Mouse (Mus musculus): ENCODE data around the gene Hist1h2br. TPM values are rescaled to one million over a fixed set of nuclear protein-coding genes. Genes with fewer than 3 reads are reported as not detected.
"Not testable (repeated sequence)": the region's sequence is repeated elsewhere in the genome, so short reads cannot be mapped to it uniquely, and the experiment has no call there.

Hist1h2br gene
- 1 to 10 TPM; 4.0 to 9.2 TPM for polyA plus RNA-seq (2017; shearing (Covaris generic))

- peak; percentile 84 for ATAC-seq
Observed at GRCm38 (mm10) chr13:21833461-21833860, at the start of gene Hist1h2br, which contains the start of gene Hist1h2ap. Hist1h2br (plus strand) TSS chr13:21833743. Hist1h2ap (minus strand) TSS chr13:21833507.

- no peak for ATAC-seq
Observed at GRCm38 (mm10) chr13:21784311-21784710, 49.2 kb upstream of the Hist1h2br start.

- no peak for ATAC-seq
Observed at GRCm38 (mm10) chr13:21786189-21786898, 47.2 kb upstream of the Hist1h2br start.

DNA sequence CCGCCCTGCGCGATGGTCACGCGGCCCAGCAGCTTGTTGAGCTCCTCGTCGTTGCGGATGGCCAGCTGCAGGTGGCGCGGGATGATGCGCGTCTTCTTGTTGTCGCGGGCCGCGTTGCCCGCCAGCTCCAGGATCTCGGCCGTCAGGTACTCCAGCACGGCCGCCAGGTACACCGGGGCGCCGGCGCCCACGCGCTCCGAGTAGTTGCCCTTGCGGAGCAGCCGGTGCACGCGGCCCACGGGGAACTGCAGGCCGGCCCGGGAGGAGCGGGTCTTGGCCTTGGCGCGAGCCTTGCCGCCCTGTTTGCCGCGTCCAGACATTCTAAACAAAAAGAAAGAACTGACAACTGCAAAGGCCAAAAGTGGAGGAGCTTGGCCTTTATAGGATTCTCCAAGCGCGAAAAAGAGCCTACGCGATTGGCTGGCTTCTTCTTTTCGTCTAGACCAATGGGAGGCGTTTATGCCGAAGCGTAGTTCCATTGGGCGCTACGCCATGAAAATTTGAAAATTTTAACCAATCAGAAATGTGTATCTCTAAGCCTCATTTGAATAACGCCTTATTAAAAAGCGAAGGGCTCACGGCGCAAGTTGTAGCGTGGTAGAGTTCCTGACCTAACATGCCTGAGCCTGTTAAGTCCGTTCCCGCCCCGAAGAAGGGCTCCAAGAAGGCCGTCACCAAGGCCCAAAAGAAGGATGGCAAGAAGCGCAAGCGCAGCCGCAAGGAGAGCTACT is 46.5 kb upstream of the Hist1h2br start, which contains the start of the genes Hist1h2an and Hist1h2bp:
Hist1h2an (minus strand) TSS at position 320 of the 731 bp plus-strand sequence.
Hist1h2bp (plus strand) TSS at position 563 of the 731 bp plus-strand sequence.
- peak; percentile 88 for ATAC-seq

DNA sequence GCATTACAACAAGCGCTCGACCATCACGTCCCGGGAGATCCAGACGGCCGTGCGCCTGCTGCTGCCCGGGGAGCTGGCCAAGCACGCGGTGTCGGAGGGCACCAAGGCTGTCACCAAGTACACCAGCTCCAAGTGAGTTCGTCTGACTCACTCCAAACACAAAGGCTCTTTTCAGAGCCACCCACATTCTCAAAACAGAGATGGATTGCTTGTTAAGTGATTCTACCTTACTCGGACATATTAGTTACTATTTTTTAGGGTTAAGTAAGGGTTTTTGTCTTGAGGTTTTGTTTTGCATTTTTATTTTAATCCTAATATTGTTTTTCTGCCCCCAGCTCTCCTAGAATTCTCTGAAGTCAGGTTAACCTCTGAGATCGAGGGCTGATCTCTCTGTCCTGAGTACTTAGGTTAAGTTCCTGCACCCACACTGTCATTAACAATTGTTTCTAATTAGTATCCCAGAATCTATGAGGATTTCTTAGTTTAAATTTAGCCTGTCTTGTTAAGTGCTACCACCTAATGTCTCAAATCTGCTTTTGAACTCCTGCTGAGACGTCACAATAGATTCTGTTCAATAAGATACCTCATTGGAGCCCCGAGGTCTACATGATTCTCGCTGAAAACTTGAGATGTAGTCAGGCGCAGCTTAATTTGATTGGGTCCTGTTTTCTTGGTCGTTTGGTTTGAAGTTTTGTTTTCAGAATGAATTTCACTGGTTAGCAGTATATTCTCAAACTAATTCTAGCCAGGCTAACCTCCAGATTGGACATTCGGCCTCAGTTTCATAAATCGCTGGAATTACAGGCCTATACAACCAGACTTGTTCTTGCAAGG is 45.6 kb upstream of the Hist1h2br start:
- ATAC-seq: no peak

GRCm38 (mm10) chr13:21789925-21790324 is 43.6 kb upstream of the Hist1h2br start:
- ATAC-seq: no peak

- no peak for ATAC-seq
Observed at GRCm38 (mm10) chr13:21790601-21791283, 42.8 kb upstream of the Hist1h2br start.

GRCm38 (mm10) chr13:21795584-21795983 is 38.0 kb upstream of the Hist1h2br start:
- ATAC-seq: no peak

DNA sequence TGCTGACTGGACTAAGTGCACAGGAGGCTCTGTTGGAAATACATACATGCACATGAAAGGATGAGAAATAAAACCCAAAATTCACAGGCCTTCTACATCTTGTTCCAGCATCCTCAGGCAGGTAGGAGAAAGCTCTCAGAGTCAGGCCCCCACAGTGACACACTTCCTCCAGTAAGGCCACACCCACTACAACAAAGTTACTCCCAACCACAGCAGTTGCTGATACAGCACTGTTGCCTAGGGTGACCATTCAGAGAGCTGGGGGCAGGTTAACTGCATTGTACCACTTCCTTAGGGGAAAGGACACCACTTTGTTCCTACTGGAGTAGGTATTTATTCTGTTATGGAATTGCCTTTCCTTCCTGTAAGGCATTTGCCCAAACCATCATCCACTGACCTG is 36.4 kb upstream of the Hist1h2br start:
- not testable (repeated sequence) for ATAC-seq

DNA sequence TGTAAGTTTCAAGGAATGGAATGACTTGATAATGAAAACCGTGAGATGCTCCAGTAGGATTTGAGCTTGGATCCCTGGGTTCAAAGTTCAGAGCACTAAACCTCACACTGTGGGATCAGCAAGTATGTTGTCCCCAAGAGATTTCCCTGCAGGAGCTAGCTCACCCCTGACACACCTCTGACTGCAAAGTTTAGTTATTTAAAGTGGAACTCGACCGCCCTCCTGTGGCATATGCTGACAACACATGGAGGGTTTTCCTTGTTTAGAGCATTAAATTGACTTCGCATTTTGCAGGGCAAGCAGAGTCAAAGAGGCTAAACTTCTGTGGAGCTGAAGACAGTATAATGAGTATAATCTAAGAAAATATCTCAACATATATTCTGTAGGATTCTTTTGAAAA is 30.5 kb upstream of the Hist1h2br start:
- peak; percentile 76 for ATAC-seq

- ATAC-seq: peak; percentile 89
Observed at GRCm38 (mm10) chr13:21810073-21810472, 23.5 kb upstream of the Hist1h2br start, which contains the start of the genes Hist1h2bq and Hist1h2ao. Hist1h2bq (minus strand) TSS chr13:21810197. Hist1h2ao (plus strand) TSS chr13:21810465.

DNA sequence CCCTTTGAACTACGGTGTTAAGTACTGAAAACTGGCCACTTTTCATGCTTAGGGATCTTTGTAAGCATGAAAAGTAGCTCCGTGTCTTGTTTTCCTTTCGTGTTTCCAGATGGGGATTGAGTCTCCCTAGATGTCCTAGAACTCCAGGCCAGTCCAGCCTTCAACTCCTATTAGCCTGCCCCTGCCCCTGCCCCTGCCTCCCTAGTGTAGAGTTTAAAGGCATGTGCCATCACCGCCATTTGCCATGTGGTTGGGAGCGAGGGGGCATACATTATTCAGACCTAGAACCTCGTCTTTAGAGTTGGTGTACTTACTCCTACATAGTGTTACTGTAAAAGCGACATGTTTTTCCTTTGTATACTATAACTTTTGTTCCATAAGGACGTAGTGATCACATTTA is 22.5 kb upstream of the Hist1h2br start:
- ATAC-seq: not testable (repeated sequence)

DNA sequence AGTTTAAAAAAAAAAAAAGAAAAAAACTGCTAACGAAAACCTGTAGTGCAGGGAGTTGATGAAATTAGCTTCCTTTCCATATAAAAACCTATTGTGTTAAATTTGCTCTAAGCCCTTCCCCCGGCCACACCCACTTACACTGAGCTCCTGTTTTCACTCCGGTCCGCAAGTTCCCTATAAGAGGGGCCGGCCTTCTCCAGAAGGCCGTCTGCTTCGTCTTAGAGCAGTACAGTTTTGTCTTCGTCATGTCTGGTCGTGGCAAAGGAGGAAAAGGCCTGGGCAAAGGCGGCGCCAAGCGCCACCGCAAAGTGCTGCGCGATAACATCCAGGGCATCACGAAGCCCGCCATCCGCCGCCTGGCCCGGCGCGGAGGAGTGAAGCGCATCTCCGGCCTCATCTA is 22.0 kb upstream of the Hist1h2br start, which contains the start of gene Hist1h4m:
Hist1h4m (plus strand) TSS at position 208 of the 400 bp plus-strand sequence.
- ATAC-seq: peak; percentile 40

GRCm38 (mm10) chr13:21812092-21812491 is 21.5 kb upstream of the Hist1h2br start:
- ATAC-seq: not testable (repeated sequence)

- ATAC-seq: not testable (repeated sequence)
Observed at GRCm38 (mm10) chr13:21820082-21820890, 13.3 kb upstream of the Hist1h2br start.

DNA sequence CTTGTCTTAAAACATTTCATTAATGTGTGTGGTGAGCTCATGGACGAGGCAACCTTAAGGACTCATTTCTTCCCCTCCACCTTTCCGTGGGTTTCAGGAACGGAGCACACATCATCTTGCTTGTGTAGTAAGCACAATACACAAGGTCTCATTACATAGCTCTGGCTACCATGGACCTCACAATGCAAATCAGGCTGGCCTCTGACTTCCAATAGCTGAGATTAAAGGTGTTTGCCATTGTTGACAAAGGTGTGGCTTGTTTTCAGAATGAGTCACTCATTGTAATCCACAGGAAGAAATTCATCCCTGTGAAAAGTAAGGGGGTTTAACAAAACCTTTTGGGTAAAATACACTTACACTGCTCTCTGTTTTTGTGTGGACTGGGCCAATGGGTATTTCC is 5.0 kb upstream of the Hist1h2br start:
- no peak for ATAC-seq

DNA sequence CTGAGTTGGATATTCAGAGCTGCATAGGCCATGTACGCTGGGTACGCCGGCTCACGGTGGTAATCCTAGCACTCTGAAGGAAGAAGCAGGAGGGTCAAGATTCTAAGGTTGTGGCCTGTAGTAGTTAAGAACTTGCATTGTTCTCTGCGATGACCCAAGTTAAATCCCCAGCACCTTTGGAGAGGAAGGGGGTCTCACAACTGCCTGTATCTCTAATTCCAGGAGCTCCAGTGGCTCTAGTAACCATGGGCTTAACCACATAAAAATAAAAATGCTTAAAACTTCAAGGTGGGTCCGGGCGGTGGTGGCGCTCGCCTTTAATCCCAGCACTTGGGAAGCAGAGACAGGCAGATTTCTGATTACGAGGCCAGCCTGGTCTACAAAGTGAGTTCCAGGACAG is 3.2 kb upstream of the Hist1h2br start:
- no peak for ATAC-seq

GRCm38 (mm10) chr13:21831418-21832394 is 1.8 kb upstream of the Hist1h2br start, which contains the start of gene Hist1h4n:
Hist1h4n (minus strand) TSS chr13:21832196.
- peak; percentile 51 for ATAC-seq

GRCm38 (mm10) chr13:21840508-21840907 is 7.0 kb downstream of the Hist1h2br start:
- peak; percentile 73 for ATAC-seq

GRCm38 (mm10) chr13:21846356-21846755 is 12.8 kb downstream of the Hist1h2br start:
- peak; percentile 71 for ATAC-seq

Measured in activated CD4-positive, CD25-positive, alpha-beta regulatory T cell, adult 4 months (primary cell).